16 mouse cellular contexts compared by ENCODE assay signal in the genomic region with DNA sequence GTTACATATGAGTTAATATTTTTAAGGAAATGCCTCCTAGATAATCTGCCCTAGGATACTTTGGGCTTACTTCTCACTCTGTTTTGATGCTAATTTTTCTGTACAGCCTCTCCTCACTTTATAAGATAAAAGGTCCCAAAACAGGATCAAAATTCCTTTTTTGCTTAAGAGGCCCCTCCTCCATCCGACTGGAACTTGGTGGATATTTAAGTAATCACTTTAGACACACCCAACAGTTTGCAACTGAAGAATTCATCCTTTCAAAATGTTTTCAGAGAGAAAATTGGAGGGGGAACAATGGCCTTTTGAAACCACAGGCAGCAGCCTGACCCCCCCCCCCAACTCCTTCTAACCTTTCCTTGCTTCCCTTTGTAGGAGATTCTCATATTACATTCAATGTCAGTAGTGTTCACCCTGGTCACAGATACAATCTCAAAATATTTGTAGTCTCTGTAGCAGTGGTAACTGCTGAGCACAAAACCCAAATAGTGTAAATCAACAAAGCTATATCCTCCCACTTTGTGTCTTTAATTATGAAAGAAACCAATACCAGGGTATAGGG.
"Had no signal": no experiment of that assay in that cellular context is flagged by ENCODE, and none has a peak within 500 bp of the region (broad histone marks: within the 10 kb centered on the region; RNA-seq: fewer than 3 reads in every experiment).

No protein-coding gene starts in this region.

- H3K9ac ChIP-seq: limb, embryonic 12.5 days; limb, embryonic 15.5 days; liver, embryonic 14.5 days; liver, postnatal 0 days; lung, embryonic 14.5 days had no signal

- H3K27ac ChIP-seq: limb, embryonic 12.5 days; limb, embryonic 15.5 days; liver, embryonic 14.5 days; macrophage; midbrain, embryonic 10.5 days had no signal

- DNase-seq: kidney, adult 9 months; kidney, postnatal 14 days; kidney, postnatal 4 days; left cerebral cortex, postnatal 4 days; liver, postnatal 0 days; lung, embryonic 14.5 days; thymus, adult 18-20 months; thymus, postnatal 14 days; thymus, postnatal 4 days had no signal

- H3K36me3 ChIP-seq: limb, embryonic 12.5 days; limb, embryonic 15.5 days; midbrain, embryonic 10.5 days had no signal

- H3K9me3 ChIP-seq: limb, embryonic 12.5 days; limb, embryonic 15.5 days; midbrain, embryonic 10.5 days had no signal

- H3K4me3 ChIP-seq: limb, embryonic 12.5 days; limb, embryonic 15.5 days; midbrain, embryonic 10.5 days had no signal

- H3K4me1 ChIP-seq: limb, embryonic 12.5 days; limb, embryonic 15.5 days had no signal

- H3K27me3 ChIP-seq: limb, embryonic 12.5 days; limb, embryonic 15.5 days had no signal

- ATAC-seq: liver, postnatal 0 days; lung, postnatal 0 days had no signal

- H3K4me2 ChIP-seq: limb, embryonic 12.5 days; limb, embryonic 15.5 days; liver, embryonic 11.5 days; lung, embryonic 14.5 days had no signal
